Mouse (Mus musculus) G1E (cell line): Measurements from ENCODE around the gene Prkx. TPM values are rescaled to one million over a fixed set of nuclear protein-coding genes. Genes with fewer than 3 reads are reported as not detected.

Experiments
- ATAC-seq: 2 replicates; pipeline ENCODE4 v1.8.0; 2016; ENCODE audit warnings: mild to moderate bottlenecking; ENCODE audit not compliant: insufficient number of reproducible peaks, poor library complexity, low FRiP score, severe bottlenecking; ENCODE audit errors: extremely low read depth
- DNase-seq: peaks from one replicate; pipeline ENCODE4 v3.0.0; 2012; ENCODE audit warnings: low spot score
- H3K27me3 ChIP-seq: 2 replicates; pipeline ENCODE4 v1.6.1; 2012; ENCODE audit warnings: mild to moderate bottlenecking, low read length, inconsistent platforms; ENCODE audit not compliant: insufficient read depth
- H3K36me3 ChIP-seq: replicated peaks from 2 replicates; pipeline ENCODE3; 2012; ENCODE audit warnings: mild to moderate bottlenecking, inconsistent platforms
- H3K4me1 ChIP-seq: 2 replicates; pipeline ENCODE4 v1.6.1; 2012; ENCODE audit warnings: low read depth, low read length, inconsistent platforms, mixed read lengths; ENCODE audit not compliant: insufficient read depth
- H3K4me3 ChIP-seq: 2 replicates; pipeline ENCODE4 v1.5.1; 2012; ENCODE audit warnings: low read depth, mild to moderate bottlenecking, inconsistent platforms, low read length, moderate library complexity, mixed read lengths
- H3K9me3 ChIP-seq: replicated peaks from 2 replicates; pipeline ENCODE4 v1.6.1; 2012; ENCODE audit warnings: inconsistent platforms
- CTCF ChIP-seq: IDR thresholded peaks from 2 replicates; pipeline ENCODE4 v1.5.1; 2012; ENCODE audit warnings: low read depth, low read length, inconsistent platforms, mixed read lengths
- GATA1 ChIP-seq: IDR thresholded peaks from 2 replicates; pipeline ENCODE4 v1.6.1; 2012; ENCODE audit warnings: borderline replicate concordance, low read length, inconsistent platforms, mixed read lengths
- GATA2 ChIP-seq: IDR thresholded peaks from 2 replicates; pipeline ENCODE4 v1.6.1; 2012; ENCODE audit warnings: low read depth, low read length, inconsistent platforms, borderline replicate concordance
- POLR2AphosphoS5 ChIP-seq: IDR thresholded peaks from 2 replicates; pipeline ENCODE4 v1.6.1; 2012; ENCODE audit warnings: low read depth, low read length, inconsistent platforms; ENCODE audit not compliant: insufficient replicate concordance
- TAL1 ChIP-seq: conservative IDR thresholded peaks from 2 replicates; pipeline ENCODE4 v1.6.1; 2012; ENCODE audit warnings: low read depth, low read length, inconsistent platforms, mixed read lengths
- polyA plus RNA-seq: library from polyadenylated mRNA; stranded (reverse); fragments of >175 nt; gene quantifications from 2 replicates; pipeline ENCODE4 v1.2.3, GENCODE M21; 2012
- total RNA-seq, 2 experiments: library from RNA; stranded (forward) in 1 of 2; stranded (reverse) in 1 of 2; fragments of 200-1000 nt in 1 of 2; fragments of >200 nt in 1 of 2; fragmentation: Nextera tagmentation in 1 of 2; gene quantifications; 2 replicates each; pipeline ENCODE4 v1.2.3; 2014 to 2017

Gene Prkx
- total and polyA plus RNA-seq, 3 experiments: 8.3 to 21.4 (median 11.8) TPM

DNA sequence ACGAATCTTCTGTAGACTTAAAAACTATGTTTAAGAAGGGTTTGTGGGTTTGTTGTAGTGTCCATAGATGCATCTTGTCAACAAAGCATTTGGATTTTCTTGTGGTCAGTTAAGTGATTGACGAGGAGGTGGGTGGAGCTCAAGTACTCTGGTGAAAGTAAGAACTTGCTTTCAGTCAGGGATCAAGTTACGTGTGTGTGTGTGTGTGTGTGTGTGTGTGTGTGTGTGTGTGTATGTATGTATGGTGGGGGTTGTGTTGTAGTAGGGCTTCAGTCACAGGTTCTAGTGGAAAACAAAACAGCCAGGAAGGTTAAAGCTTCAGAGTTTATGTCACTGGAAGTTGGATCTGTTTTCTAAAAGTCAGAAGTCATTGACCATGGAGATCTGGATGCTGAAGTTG lies 3.5 kb upstream of the Prkx start:
- no peak for ATAC-seq
- H3K4me3 ChIP-seq: no peak overlapping the region
- no peaks in the 10 kb centered on the region for H3K36me3 ChIP-seq
- no peaks in the 10 kb centered on the region for H3K27me3 ChIP-seq
- H3K9me3 ChIP-seq: no peaks in the 10 kb centered on the region
- DNase-seq: no peak
- peaks cover 10% of the 10 kb centered on the region; the same call in 1 of the 2 replicates for H3K4me1 ChIP-seq
- TF ChIP-seq GATA2 (no peak), POLR2AphosphoS5 (no peak), CTCF (no peak), TAL1 (no peak), GATA1 (no peak)

DNA sequence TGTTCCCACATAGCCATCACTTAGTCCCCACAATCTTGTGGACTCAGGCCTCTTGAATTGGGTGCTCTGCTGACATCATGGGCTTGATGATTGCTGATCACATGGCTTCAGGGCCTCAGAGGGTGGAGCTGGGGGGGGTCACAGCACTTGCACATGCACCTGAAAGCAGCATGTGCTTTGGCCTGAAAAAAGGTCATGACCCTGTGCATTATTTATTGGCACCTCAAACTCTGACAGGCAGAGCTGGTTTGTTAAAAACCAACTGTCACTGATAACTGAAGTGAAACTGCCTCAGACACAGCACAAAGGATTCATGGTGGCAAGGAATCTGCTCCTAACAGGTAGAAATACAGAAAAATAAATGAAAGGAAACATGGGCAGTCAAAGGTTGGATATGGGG lies 1.7 kb upstream of the Prkx start:
- TF ChIP-seq GATA2 (no peak), CTCF (no peak), POLR2AphosphoS5 (no peak), GATA1 (no peak), TAL1 (no peak)
- H3K27me3 ChIP-seq: no peaks in the 10 kb centered on the region
- peaks cover 14% of the 10 kb centered on the region; the same call in 1 of the 2 replicates for H3K4me1 ChIP-seq
- H3K4me3 ChIP-seq: no peak overlapping the region
- no peak for ATAC-seq
- H3K36me3 ChIP-seq: no peaks in the 10 kb centered on the region
- no peak for DNase-seq
- H3K9me3 ChIP-seq: no peaks in the 10 kb centered on the region

DNA sequence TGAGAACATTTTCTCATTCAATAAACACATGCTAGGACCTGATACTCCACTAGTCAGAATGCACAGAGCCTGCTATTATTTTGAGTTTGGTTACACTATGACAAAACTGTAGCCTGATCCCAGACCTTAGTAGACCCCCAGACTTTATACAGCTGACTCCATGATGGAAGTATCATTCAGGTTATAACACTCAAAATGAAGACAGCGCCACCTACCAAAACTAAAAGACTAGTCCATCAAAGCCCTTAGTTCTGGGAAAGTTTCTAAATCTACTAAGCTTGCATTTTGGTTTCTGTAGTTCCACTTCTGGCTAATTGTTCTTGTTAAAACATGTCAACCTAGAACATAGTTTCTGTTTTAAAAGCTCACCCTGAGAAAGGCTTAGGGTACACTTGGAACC lies 838 bp upstream of the Prkx start:
- H3K27me3 ChIP-seq: no peaks in the 10 kb centered on the region
- no peaks in the 10 kb centered on the region for H3K9me3 ChIP-seq
- TF ChIP-seq GATA2 (no peak), POLR2AphosphoS5 (no peak), CTCF (no peak), GATA1 (no peak), TAL1 (no peak)
- H3K4me3 ChIP-seq: no peak overlapping the region
- H3K4me1 ChIP-seq: peaks cover 14% of the 10 kb centered on the region; the same call in 1 of the 2 replicates
- DNase-seq (no peak), ATAC-seq (no peak)
- peaks cover 3% of the 10 kb centered on the region for H3K36me3 ChIP-seq

DNA sequence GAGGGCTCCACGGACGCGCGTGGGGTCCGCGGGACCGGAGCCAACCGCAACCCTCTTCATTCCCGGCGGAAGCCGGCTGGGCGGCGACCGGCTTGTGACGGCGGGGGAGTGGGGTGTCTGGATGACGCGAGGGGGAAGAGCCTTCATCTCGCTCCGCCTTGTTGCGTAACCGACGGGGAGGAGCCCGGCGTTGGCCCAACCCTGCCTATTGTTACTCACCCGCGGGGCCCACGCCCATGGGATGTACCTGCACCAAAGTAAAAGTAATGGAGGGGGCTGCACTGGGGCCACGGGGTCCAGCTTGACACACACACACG lies 262 bp downstream of the Prkx start:
- Histone ChIP-seq H3K4me1 (peaks cover 14% of the 10 kb centered on the region; the same call in 1 of the 2 replicates), H3K36me3 (peaks cover 5% of the 10 kb centered on the region)

DNA sequence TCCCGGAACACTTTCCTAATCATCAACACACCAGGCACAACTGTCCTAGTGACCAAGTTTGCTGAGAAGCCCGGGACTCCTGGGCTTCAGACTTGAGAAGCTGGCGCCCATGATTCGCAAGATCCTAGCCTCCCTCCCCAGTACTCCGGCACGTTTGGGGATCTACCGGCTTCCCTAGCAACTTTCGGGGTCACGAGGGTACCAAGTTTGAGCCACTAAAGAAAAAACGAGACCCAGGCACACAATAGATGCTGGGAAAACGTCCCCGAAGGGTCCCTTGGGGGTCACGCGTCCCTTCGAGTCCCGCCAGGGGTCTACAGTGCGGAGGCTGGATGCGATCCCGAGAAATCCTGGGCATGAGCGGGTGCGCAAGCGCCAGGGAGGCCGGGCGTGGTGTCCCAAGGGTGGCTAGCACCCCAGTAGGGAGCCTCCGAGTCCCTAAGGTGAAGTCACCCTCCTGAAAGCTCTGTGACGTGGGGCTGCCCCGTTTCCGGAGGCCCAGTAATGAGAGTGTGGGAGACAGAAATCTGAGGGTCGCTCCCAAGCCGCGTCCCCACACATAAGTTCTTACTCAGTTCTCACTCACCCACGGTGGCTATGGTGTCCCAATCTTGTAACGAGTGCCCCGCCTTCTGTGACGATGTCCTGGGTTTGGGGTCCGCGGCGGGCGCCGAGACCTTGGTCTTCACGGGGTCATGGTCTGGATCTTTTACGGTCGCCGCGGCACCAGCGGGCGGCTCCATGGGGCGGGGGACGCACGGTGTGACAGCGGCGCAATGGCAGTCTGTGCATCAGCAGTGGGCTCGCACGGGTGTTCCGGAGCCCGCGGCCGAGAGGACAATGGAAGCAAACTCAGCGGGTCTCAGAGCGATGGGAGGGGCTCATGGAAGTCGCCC lies 868 bp downstream of the Prkx start:
- Histone ChIP-seq H3K4me1 (peaks cover 14% of the 10 kb centered on the region; the same call in 1 of the 2 replicates), H3K36me3 (peaks cover 5% of the 10 kb centered on the region), H3K9me3 (no peaks in the 10 kb centered on the region), H3K27me3 (no peaks in the 10 kb centered on the region), H3K4me3 (peak overlapping the region; percentile 77)
- DNase-seq (peak; percentile 36), ATAC-seq (peak; percentile 9; the same call in 1 of the 2 replicates)
- no peak for TF ChIP-seq TAL1
- TF ChIP-seq POLR2AphosphoS5: no peak
- no peak for TF ChIP-seq GATA1
- no peak for TF ChIP-seq CTCF
- TF ChIP-seq GATA2: no peak

More for the DNA sequence above, 262 bp downstream of the Prkx start:
- ATAC-seq (peak; percentile 94), DNase-seq (peak; percentile 76)
- Histone ChIP-seq H3K27me3 (no peaks in the 10 kb centered on the region), H3K9me3 (no peaks in the 10 kb centered on the region), H3K4me3 (peak overlapping the region; percentile 77)
- no peak for TF ChIP-seq TAL1

DNA sequence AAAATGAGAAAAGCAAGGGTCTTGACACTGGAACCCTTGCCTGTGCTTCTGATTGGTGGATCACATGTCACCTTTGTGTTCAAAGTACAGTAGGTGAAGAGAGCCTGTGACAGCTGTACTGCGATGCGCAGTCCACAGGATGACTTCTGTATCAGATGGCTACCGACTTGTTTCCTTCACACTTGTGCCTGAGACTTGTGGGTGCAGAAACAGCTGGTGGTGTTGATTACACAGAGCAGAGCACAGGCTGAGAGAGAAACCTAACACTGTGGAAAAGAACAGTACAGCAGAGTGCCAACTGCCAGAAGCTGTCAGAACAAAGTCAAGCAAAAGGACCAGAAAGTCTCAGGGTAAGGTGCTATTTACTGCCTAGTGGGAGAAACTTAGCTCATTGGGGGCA lies 7.4 kb downstream of the Prkx start:
- H3K4me3 ChIP-seq: no peak overlapping the region
- H3K27me3 ChIP-seq: no peaks in the 10 kb centered on the region
- H3K9me3 ChIP-seq: no peaks in the 10 kb centered on the region
- TF ChIP-seq GATA1: no peak
- no peak for TF ChIP-seq GATA2
- no peak for TF ChIP-seq POLR2AphosphoS5
- no peak for TF ChIP-seq CTCF
- TF ChIP-seq TAL1: no peak
- H3K4me1 ChIP-seq: no peaks in the 10 kb centered on the region
- ATAC-seq: no peak
- DNase-seq: no peak
- peaks cover 26% of the 10 kb centered on the region for H3K36me3 ChIP-seq

DNA sequence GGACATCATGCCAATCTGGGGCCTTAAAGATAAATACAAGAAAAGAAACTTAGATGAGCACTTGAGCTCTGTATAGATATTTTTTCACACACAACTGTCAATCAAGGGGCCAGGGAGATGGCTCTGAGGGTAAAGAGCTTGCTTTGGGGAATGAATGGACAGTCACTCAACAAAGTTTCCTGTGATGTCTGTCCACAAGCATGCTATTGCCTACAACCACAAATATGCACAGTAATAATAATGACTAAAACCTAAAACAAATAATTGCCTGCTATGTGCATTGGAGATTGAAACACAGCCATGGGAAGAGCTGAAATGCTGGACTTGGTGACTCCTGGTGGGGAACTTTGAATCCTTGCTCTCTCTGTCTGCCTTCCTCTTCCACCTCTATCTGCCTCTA lies 9.7 kb downstream of the Prkx start:
- H3K36me3 ChIP-seq: peaks cover 35% of the 10 kb centered on the region
- no peaks in the 10 kb centered on the region for H3K27me3 ChIP-seq
- H3K4me3 ChIP-seq: no peak overlapping the region
- H3K4me1 ChIP-seq: no peaks in the 10 kb centered on the region
- TF ChIP-seq POLR2AphosphoS5 (no peak), TAL1 (no peak), CTCF (no peak), GATA2 (no peak), GATA1 (no peak)
- H3K9me3 ChIP-seq: no peaks in the 10 kb centered on the region
- DNase-seq (no peak), ATAC-seq (no peak)
